Mouse (Mus musculus): ENCODE data around the gene Dcun1d5.
"Not testable (repeated sequence)": the region's sequence is repeated elsewhere in the genome, so short reads cannot be mapped to it uniquely, and the experiment has no call there.

The Dcun1d5 gene

DNA sequence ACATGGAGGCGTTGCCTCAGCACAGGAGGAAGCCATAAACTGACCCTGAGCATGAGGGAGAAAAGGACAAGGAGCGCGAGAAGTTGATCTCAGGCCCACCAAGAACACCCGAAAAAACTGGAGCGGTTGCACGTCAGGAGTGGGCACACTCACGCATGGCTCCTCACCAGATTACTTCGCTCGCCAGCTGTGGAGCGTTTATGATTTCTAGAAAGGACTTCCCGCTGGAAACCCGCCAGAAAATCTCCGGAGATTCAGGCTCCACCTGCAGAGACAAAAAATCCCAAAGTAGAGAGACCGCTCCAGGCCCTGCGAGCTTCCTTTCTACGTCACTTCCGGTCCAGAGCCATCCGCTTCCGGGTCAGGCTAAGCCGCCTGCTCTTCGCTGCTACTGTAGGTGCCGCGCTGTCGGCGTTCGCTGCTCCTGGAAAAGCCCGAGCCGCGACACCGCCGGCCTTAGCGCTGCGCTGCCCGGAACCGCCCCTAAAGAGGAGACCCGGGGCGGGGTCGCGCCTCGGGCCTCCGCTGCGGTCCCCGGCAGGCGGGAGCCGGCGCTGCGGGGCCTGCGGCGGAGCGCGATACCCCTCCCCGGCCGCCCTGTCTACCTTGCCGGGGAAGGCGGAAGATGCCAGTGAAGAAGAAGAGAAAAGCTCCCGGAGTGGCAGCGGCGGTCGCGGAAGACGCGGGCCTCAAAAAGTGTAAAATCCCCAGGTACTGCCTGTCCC is at the start of gene Dcun1d5, which contains the start of gene Dync2h1:
Dcun1d5 (plus strand) TSS at position 349 of the 725 bp plus-strand sequence.
Dync2h1 (minus strand) TSS at position 275 of the 725 bp plus-strand sequence.
- peak; percentile 87 to 90 for DNase-seq (ENCODE audit: low spot score in 2 of 2)

DNA sequence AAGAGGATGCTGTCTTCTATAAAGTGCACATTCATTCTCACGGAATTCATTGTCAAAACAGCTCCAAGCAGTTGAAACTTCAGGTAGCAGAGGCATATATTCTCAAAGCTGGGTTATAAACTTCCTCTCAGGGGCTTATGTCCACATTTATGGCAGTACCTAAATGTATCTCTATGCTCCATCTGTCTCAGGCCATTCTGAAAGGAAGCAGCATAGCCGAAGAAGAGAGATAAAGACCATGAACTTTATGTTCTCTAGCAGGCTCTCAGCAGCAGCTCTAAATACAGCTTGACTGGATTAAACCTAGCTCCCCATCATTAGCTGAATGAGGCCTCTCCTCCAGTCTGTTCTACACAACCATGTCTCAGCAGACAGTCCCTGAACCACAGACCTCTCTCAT is 29.9 kb upstream of the Dcun1d5 start:
- no peak for DNase-seq (ENCODE audit: low spot score in 2 of 2)

DNA sequence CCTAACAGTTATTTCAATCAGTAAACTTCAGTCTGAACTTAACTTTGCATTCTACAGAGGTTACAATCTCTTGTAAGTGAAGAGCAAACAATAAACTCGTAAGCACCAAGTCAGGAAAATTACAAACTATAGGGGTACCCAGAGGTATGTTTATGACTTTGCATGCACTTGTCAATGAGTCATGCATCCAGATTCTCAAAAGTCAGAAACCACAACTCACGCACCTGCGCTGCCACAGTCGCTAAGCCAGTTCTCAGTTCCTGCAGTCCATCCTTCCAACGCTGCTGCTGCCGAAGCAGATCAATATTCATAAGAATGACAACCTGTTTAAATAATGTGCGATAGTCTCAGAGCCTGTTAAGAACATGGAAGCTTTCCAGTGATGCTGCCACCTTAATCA is 25.7 kb upstream of the Dcun1d5 start:
- no peak for DNase-seq (ENCODE audit: low spot score in 2 of 2)

DNA sequence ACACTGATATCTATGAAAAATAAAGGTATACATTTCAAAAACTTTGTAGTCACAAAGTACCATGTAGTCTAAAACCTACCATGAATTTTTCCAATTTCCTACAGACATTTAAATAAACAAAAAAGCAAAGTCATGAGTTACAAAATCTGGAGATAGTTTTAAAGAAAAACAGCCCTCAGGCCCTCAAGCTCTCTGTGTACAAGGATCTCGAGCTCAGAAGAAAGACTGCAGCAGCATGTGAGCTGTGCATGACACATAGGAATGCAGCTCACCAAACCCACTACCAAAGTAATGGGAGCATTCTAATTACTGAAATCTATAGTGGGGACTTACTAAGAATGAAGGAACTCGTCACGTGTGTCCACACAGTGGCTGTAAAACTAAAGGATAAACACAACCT is 24.6 kb upstream of the Dcun1d5 start:
- DNase-seq (ENCODE audit: low spot score in 2 of 2), result no peak

DNA sequence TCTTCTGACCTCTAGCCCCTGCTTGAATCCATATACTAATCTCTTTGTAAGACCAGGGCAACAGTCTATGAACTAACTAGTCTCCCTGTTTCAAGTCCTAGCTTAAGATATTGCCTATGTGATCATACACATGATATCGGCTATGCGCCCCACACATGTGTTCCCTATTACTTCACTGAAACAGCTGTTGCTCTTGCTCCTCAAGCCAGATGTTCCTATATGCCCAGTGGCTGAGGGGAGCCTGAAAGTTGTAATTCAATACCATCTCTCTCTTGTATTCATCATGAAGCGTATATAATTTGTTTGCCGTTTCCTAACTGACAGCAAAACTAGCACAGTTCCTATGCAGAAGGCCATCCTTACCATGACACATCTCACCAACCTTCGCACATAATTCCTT is 23.6 kb upstream of the Dcun1d5 start:
- DNase-seq (ENCODE audit: low spot score in 2 of 2), result no peak

DNA sequence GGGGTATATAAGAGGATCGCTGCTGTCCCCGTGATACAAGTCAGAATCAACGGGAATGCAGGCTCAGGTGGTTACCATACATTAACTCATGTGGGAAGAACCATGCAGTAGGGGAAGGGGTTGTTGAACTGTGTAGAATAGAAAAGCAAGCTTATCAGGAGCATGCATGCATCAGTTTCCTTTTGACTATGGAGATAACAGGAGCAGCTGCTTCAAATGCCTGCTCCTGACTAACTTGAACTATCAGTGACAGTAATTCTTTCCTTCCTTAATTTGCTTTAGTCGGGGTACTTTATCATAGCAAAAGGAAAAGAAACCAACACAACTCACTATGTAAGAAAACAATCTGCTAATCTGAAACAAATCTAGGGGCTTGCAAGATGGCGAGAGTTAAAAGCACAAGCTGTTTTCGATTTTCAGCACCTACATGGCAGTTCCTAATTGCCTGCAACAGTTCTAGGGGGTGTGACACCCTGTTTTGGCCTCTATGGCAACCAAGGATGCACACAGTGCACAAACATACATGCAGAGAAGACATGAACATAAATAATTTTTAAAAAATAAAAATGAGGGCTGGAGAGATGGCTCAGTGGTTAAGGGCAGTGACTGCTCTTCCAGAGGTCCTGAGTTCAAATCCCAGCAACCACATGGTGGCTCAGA is 16.9 kb upstream of the Dcun1d5 start:
- DNase-seq (ENCODE audit: low spot score in 2 of 2), result no peak

DNA sequence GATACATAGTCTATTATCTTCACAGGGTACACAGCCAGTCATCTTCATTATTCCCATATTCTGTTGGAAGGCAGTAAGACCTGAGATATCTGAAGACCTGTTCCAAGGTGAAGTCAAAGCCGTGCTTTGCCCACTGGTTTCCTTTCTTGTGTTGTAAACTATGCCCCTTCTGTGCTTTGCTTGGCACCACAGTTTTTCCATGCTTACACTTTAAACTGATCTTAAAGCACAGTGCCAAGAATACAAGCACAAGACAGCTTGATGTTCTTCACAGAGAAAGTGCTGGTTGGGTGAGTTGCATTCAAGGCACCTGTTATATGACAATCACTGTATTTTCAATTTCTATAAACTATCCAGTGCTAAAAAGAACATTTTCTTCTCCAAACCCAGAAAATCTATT is 10.6 kb upstream of the Dcun1d5 start:
- DNase-seq (ENCODE audit: low spot score in 2 of 2), result no peak

DNA sequence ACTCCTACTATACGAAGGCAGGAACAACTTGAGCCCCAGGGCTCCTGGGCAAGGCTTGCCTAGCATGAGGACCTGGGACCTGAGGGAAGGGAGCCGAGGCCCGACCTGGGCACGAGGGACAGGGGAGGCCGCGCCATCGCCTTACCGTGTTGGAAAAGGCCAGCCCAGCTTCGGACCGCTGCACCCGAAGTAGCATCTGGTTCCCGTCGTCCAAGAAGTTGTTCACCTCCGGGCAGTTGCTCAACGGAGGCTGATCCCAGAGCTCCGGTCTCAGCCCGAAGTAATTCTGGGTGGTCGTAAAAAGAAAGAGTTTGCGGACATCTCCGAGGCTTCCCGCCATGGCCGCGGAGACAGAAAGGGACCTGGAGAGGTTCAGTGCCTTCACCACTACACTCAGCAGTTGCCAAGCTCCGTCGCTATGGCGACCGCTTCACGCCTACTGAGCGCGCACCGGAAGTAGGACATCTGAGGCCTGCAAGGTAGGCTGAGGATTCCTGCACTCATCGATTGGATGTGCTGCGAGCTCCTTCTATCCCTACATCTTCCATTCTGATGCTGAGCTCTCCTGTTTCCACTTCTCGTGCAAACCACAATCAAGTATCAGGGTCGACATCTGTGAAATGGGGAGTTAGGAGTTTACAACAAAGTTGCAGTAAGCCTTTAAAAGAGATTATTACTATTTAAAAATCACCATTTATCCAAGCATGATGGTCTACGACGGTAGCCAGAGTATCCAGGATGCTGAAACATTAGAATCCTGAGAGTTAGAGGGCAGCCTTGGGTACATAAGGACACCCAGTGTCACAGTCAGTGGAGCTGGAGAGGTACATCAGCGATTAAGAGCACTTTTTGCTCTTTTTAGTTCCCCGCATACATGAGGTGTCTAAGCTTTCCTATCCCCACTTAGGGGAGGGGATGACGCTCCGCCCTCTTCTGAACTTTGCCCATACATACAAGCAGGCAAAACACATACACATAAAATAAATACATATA is 7.4 kb upstream of the Dcun1d5 start:
- DNase-seq (ENCODE audit: low spot score in 2 of 2), result peak; percentile 83 to 90

DNA sequence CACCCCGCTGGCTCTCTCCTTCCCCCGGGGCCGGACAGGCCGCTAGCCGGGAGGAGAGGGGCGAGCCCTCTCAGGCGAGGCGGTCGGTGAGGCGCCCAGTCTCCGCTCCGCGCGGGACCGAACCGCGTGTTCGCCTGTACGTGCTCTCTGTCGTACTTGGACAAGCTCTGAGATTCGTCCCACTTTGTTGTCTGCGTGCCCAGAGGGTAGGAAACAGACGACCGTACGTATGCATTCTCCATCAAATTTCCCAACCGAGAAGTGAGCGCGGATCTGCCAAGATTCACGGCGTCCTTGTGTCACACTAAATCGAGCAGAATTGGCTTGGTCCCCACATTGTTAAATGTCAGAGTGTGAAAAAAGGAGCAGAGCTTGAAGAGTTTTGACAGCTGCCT is 574 bp downstream of the Dcun1d5 start:
- DNase-seq (ENCODE audit: low spot score in 2 of 2), result peak in 1 of 2 experiments; percentile 31

DNA sequence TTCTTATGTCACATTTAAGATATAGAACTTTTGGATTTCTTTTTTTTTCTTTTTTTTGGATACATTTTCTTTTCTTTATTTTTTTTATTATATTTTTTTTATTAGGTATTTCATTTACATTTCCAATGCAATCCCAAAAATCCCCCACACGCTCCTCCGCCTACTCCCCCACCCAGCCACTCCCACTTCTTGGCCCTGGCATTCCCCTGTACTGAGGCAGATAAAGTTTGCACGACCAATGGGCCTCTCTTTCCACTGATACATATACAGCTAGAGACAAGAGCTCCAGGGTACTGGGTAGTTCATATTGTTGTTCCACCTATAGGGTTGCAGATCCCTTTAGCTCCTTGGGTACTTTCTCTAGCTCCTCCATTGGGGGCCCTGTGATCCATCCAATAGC is 6.4 kb downstream of the Dcun1d5 start:
- not testable (repeated sequence) for DNase-seq (ENCODE audit: low spot score in 2 of 2)

DNA sequence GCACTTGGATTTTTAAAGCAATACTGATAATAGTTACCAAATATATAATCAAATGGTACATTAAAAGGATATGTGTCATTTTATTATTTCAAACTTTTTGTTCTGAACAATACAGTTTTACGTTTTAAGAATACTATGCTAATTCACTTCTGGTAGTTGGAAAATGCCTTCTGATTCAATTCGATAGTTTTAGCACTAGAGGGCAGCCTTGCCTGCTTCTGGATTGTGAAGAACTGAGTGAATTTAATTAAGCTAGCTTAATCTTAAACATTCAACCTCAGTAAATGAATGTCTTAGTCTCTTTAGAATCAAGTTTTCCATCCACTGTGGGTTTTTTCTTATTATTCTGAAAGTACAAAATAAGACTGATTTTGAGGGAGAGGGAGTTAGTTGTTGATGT is 31.9 kb downstream of the Dcun1d5 start:
- DNase-seq (ENCODE audit: low spot score in 2 of 2), result no peak

DNA sequence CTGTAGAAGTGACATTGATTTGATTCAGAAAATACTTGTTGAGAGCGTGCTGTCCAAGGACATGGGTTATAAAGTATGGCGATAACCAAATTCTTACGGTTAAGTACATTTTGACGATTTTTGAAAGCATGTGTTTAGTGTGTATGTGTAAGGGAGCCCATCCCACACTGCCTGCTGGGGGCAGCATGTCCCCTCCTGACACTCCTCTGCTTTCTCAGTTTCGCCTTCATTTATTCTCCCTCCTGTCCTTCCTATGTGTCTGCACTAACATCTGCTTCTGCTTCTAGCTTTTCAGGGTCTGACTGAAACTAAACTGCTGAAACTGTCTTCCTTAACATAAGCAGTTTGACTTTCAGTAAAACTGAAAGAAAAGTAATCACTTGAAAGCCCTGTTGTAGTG is 36.7 kb downstream of the Dcun1d5 start:
- no peak for DNase-seq (ENCODE audit: low spot score in 2 of 2)

DNA sequence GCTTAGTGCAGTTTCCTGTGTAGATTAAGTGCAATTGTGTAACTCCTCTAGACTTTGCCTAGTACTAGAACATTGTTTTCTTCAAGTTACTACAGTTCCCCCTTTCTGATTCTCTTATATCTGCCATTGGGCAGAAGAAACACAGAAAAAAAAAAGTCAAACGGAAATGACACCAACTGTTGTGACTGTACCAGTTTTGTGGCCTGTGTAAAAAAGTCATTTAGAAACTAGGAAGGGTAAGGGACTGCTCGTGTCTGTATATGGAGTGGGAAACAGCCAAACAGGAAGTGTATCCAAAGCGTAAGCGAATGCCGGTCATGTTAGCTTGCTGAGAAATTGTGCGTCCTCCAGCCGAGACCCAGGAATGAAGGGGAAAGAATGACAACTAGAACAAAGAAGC is 37.1 kb downstream of the Dcun1d5 start:
- no peak for DNase-seq (ENCODE audit: low spot score in 2 of 2)

DNA sequence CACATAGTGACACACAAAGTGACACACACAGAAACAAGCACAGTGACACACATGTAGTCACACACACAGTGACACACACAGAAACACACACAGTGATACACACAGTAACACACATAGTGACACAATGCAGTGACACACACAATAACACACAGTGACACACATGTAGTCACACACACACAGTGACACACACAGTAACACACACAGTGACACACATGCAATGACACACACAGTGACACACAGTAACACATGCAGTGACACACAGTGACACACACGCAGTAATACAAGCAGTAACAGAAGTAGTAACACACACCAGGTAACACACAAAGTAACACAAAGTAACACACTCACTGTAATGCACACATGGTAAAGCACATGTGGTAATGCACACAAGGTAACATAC is 54.3 kb downstream of the Dcun1d5 start:
- DNase-seq (ENCODE audit: low spot score in 2 of 2), result no peak

DNA sequence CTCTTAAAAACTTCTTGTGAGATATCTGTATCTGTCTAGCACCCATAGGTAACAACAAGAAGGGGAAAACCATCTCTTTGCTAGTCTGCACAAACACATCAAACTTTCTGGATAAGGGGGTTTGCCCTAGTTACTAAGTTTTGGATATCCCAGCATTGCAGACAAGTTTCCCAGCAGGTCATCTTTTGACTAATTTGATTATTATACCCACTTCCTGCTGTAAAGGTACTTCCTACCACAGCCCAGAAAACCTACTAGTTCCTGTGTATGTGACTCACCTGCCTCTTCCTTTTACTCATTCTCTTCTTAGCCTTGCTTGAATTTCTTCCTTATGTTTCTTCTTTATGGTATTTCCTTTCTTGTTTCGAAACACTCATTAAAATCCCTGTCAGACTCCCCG is 55.6 kb downstream of the Dcun1d5 start:
- DNase-seq (ENCODE audit: low spot score in 2 of 2), result no peak

DNA sequence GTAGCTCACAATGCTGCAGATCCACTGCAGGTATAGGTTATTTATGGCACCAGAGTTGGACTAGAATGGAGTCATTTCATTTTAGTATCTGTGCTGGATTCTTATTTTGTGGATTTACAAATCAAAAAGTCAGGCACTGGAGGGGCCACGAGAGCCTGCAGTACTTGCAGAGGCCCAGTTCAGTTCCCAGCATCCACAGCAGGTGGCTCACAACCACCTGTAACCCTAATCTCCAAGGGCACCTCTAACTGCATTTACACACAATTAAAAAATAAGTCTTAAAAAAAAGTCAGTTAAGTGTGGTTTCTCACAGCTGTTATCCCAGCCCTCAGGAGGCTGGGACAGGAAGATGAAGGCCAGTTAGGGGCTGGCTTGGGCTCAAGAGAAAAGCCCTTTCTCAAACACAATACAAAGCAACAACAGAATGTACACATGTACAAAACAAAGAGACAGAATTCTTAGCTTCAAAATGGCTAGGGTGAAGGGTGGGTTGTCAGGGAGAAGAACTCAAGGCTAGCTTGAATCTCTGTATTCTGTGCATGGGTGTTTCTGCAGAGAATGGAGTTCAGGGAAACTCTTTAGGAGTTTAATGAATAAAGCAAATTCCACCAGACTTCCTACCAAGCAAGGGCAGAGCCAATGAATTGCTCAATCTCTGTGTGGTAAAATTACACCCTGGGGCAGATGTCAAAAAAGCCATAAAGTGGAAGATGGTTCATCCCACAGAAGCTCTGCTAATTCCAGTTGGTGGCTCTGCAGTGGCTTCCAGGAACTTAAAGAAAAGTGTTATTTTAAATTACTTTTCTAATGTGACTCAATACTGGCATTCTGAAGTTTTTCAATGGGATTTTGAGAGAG is 68.7 kb downstream of the Dcun1d5 start:
- DNase-seq (ENCODE audit: low spot score in 2 of 2), result no peak
